ENCODE assay signal across 17 mouse cellular contexts in genomic region chr1:89081371-89081770, GRCm38 (mm10). TPM values are rescaled to one million over a fixed set of nuclear protein-coding genes. Genes with fewer than 3 reads are reported as not detected.
DNase-seq lines count a peak whose midpoint lies in the region; ATAC-seq and TF ChIP-seq lines count a peak whose summit lies in the region.
"Had no signal": no experiment of that assay in that cellular context is flagged by ENCODE, and none has a peak within 500 bp of the region (broad histone marks: within the 10 kb centered on the region; RNA-seq: fewer than 3 reads in every experiment).

No protein-coding gene starts in this region.

- H3K79me2 ChIP-seq in myocyte (ENCODE audit: control insufficient read depth, insufficient read depth) = peaks cover 95% of the 10 kb centered on the region

- no peak overlapping the region for H3K9ac ChIP-seq in kidney, embryonic 16.5 days (replicated peaks; ENCODE audit: low read length)
- H3K9ac ChIP-seq: forebrain, embryonic 13.5 days; forebrain, postnatal 0 days had no signal

- no peaks in the 10 kb centered on the region for H3K9me3 ChIP-seq in kidney, embryonic 16.5 days (ENCODE audit: low read length)
- H3K9me3 ChIP-seq: embryonic facial prominence, embryonic 10.5 days; forebrain, embryonic 13.5 days; heart, embryonic 13.5 days had no signal

- no peak overlapping the region for H3K27ac ChIP-seq in kidney, embryonic 16.5 days (ENCODE audit: low read length)
- H3K27ac ChIP-seq: embryonic facial prominence, embryonic 10.5 days; forebrain, embryonic 13.5 days; heart, embryonic 13.5 days had no signal

- DNase-seq in kidney, adult 11 months = peak; percentile 61
- DNase-seq in kidney, postnatal 4 days = no peak
- peak; percentile 56 for DNase-seq in kidney, adult 9 months
- peak; percentile 5 for DNase-seq in urinary bladder, postnatal 10 days (ENCODE audit: low spot score)
- DNase-seq in urinary bladder, postnatal 25 days (ENCODE audit: low spot score) = no peak
- DNase-seq in liver = no peak
- DNase-seq: adrenal gland, postnatal 25 days; cerebellum, adult 18-20 months; cerebellum, adult 9-11 months; cerebellum, postnatal 36 days; forebrain, postnatal 0 days; gastrocnemius, postnatal 14 days had no signal

- no peaks in the 10 kb centered on the region for H3K27me3 ChIP-seq in kidney, embryonic 16.5 days (ENCODE audit: insufficient read depth, low read length)
- no peaks in the 10 kb centered on the region for H3K27me3 ChIP-seq in myocyte (ENCODE audit: control insufficient read depth, insufficient read depth, insufficient read length)
- H3K27me3 ChIP-seq: forebrain, embryonic 13.5 days; heart, embryonic 13.5 days had no signal

- peaks cover 56% of the 10 kb centered on the region for H3K4me1 ChIP-seq in kidney, embryonic 16.5 days (ENCODE audit: insufficient read depth, low read length)

- no peaks in the 10 kb centered on the region; the same call in 1 of the 2 replicates for H3K36me3 ChIP-seq in kidney, embryonic 16.5 days (ENCODE audit: insufficient read depth, low read length)
- no peaks in the 10 kb centered on the region for H3K36me3 ChIP-seq in myocyte (ENCODE audit: control insufficient read depth, insufficient read depth)

- no peak overlapping the region for H3K4me2 ChIP-seq in kidney, embryonic 16.5 days (replicated peaks; ENCODE audit: low read depth, low read length)
- peak overlapping the region; percentile 68 for H3K4me2 ChIP-seq in myocyte (ENCODE audit: low read depth)
- H3K4me2 ChIP-seq: forebrain, embryonic 13.5 days; heart, embryonic 13.5 days had no signal

- 60% methylated on average over 4 of the region's 4 CpGs for WGBS in kidney, embryonic 16.5 days

- no peak overlapping the region for H3K4me3 ChIP-seq in kidney, embryonic 16.5 days (ENCODE audit: low read length)
- H3K4me3 ChIP-seq in myocyte = no peak overlapping the region
- H3K4me3 ChIP-seq: embryonic facial prominence, embryonic 10.5 days; forebrain, embryonic 13.5 days; heart, embryonic 13.5 days had no signal

- no peak for TF ChIP-seq POLR2A in myocyte (IDR thresholded peaks at IDR 0.05; ENCODE audit: insufficient read length, low read depth)

- no peak overlapping the region for H3ac ChIP-seq in myocyte (ENCODE audit: control insufficient read depth, insufficient read length)

- ATAC-seq in kidney, embryonic 16.5 days (ENCODE audit: low FRiP score, low TSS enrichment) = no peak
- ATAC-seq: forebrain, embryonic 13.5 days; forebrain, postnatal 0 days had no signal

TF ChIP-seq in myocyte, 11 proteins besides CTCF, POLR2A, EP300 and RAD21:
- TF ChIP-seq MYOG (IDR thresholded peaks at IDR 0.05; ENCODE audit: control insufficient read depth in 1 of 3, insufficient read depth in 1 of 3, insufficient read length in 2 of 3, low read depth in 2 of 3) (no peak), USF1 (IDR thresholded peaks at IDR 0.05; ENCODE audit: low read depth) (no peak), TCF12 (IDR thresholded peaks at IDR 0.05; ENCODE audit: insufficient read depth, poor library complexity, severe bottlenecking) (no peak), REST (IDR thresholded peaks at IDR 0.05; ENCODE audit: insufficient read depth, insufficient read length) (no peak), POLR2AphosphoS2 (IDR thresholded peaks at IDR 0.05; ENCODE audit: insufficient read length, low read depth) (no peak), MAX (IDR thresholded peaks at IDR 0.05; ENCODE audit: low read depth) (no peak), SRF (IDR thresholded peaks at IDR 0.05; ENCODE audit: control insufficient read depth, insufficient read length, low read depth) (no peak), TCF3 (IDR thresholded peaks at IDR 0.05; ENCODE audit: insufficient read length, low read depth) (no peak), CEBPB (IDR thresholded peaks at IDR 0.05; ENCODE audit: insufficient read depth, poor library complexity, severe bottlenecking) (no peak), E2F4 (IDR thresholded peaks at IDR 0.05; ENCODE audit: insufficient read depth) (no peak), MYOD1 (IDR thresholded peaks at IDR 0.05; ENCODE audit: control insufficient read depth in 1 of 3, insufficient read length in 2 of 3, low read depth in 2 of 3) (no peak)

RNA-seq across cellular contexts. Expression of gene Sh3bp4, which starts 11.2 kb away (rescaled TPM):
- polyA plus RNA-seq in kidney, embryonic 16.5 days (2015; fragmentation: Nextera tagmentation; extraction: Ambion mirVana) = 29.1 and 29.8 TPM in 2 replicates
- polyA plus RNA-seq in myocyte (2012; fragmentation: generic; extraction: Trizol) = 23.2 TPM

Comparison
In these comparisons a context has a peak if more than half of its experiments do, and no peak if none do; other contexts are left out.
1. DNase-seq: peak in kidney, adult 11 months (single experiment), kidney, adult 9 months (single experiment) and urinary bladder, postnatal 10 days (single experiment); none in kidney, postnatal 4 days (0 of 2), urinary bladder, postnatal 25 days (single experiment) and liver (single experiment).